ENCODE assay signal across 13 mouse cellular contexts in the genomic region with DNA sequence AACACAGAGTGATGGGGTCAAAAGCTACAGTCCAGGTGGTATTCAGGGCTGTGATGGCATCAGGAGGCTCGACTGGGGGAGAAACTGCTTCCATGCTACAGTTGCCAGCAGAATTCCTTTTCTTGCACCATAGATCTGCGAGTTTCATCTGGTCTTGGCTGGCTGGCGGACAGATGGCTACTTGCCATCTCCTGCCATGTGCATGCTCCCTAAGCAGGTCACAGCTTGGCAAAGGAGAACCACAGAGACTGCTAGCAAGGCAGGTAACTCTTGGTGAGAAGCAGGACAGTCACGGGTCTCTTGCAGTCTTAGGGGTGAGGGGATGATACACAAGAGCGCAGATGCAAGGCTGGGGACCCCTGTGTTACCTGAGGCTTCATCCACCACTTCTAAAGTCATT. TPM values are rescaled to one million over a fixed set of nuclear protein-coding genes. Genes with fewer than 3 reads are reported as not detected.
A peak's percentile ranks its signal among the peaks of the same experiment; 100 is the strongest.
DNase-seq lines count a peak whose midpoint lies in the region; ATAC-seq and TF ChIP-seq lines count a peak whose summit lies in the region.
"Had no signal": no experiment of that assay in that cellular context is flagged by ENCODE, and none has a peak within 500 bp of the region (broad histone marks: within the 10 kb centered on the region; RNA-seq: fewer than 3 reads in every experiment).

No protein-coding gene starts in this region.

- TF ChIP-seq CTCF in heart, postnatal 0 days (IDR thresholded peaks at IDR 0.05; ENCODE audit: low read depth): no peak
- TF ChIP-seq CTCF in thymus, adult 2 months (IDR thresholded peaks at IDR 0.05; ENCODE audit: borderline replicate concordance, control insufficient read depth, extremely low read depth, insufficient read depth, low read length, poor library complexity): no peak

- DNase-seq in heart, postnatal 0 days (ENCODE audit: low spot score): peak; percentile 5
- no peak for DNase-seq in heart, postnatal 25 days (ENCODE audit: low spot score)
- DNase-seq in 3T3-L1 (ENCODE audit: low read depth, low spot score): peak; percentile 9
- DNase-seq in adrenal gland, postnatal 10 days: peak; percentile 69
- peak; percentile 88 to 89 for DNase-seq in cerebellum, postnatal 10 days
- no peak for DNase-seq in layer of hippocampus, postnatal 25 days (ENCODE audit: extremely low spot score in 1 of 2, low spot score in 1 of 2)
- no peak for DNase-seq in thymus, adult 2 months
- DNase-seq in right cerebral cortex, postnatal 36 days (ENCODE audit: low spot score in 2 of 2): no peak
- DNase-seq: lung, postnatal 10 days; thymus, postnatal 14 days had no signal

- intact Hi-C loops in heart, postnatal 25 days (cut with DNase I): loop anchor here (5.0 kb wide), 1 partner anchor 77 kb away; the partner anchor contains the start of gene Zc3h14

- H3K4me2 ChIP-seq in heart, postnatal 0 days (ENCODE audit: low read depth, low read length): no peak overlapping the region
- H3K4me2 ChIP-seq: heart, embryonic 15.5 days had no signal

- H3K9me3 ChIP-seq in heart, postnatal 0 days (replicated peaks; ENCODE audit: control insufficient read depth, low read length): no peaks in the 10 kb centered on the region
- H3K9me3 ChIP-seq: heart, embryonic 15.5 days had no signal

- peaks cover 5% of the 10 kb centered on the region for H3K4me1 ChIP-seq in heart, postnatal 0 days (ENCODE audit: control insufficient read depth, insufficient read depth)
- no peaks in the 10 kb centered on the region for H3K4me1 ChIP-seq in thymus, adult 2 months (replicated peaks; ENCODE audit: control insufficient read depth, insufficient read depth, low read length)

- 65% methylated on average over 5 of the region's 5 CpGs for WGBS in heart, postnatal 0 days
- 85% methylated on average over 5 of the region's 5 CpGs for WGBS in thymus, adult 2 months

- TF ChIP-seq POLR2A in thymus, adult 2 months (IDR thresholded peaks at IDR 0.05; ENCODE audit: control insufficient read depth, extremely low read depth, insufficient read depth, low read length, poor library complexity): no peak

- no peaks in the 10 kb centered on the region for H3K27me3 ChIP-seq in heart, postnatal 0 days (ENCODE audit: control insufficient read depth, insufficient read depth, low read length)
- no peaks in the 10 kb centered on the region for H3K27me3 ChIP-seq in thymus, adult 2 months (ENCODE audit: control insufficient read depth, insufficient read depth, low read length)
- H3K27me3 ChIP-seq: heart, embryonic 15.5 days had no signal

- no peak for TF ChIP-seq EP300 in heart, postnatal 0 days (IDR thresholded peaks at IDR 0.05; ENCODE audit: low read depth)

- no peak overlapping the region for H3K27ac ChIP-seq in heart, postnatal 0 days (ENCODE audit: low read depth)
- no peak overlapping the region for H3K27ac ChIP-seq in thymus, adult 2 months (ENCODE audit: control insufficient read depth, insufficient read depth, low read length)

- no peak overlapping the region for H3K4me3 ChIP-seq in heart, postnatal 0 days (ENCODE audit: low read depth, low read length)
- no peak overlapping the region for H3K4me3 ChIP-seq in thymus, adult 2 months (ENCODE audit: control insufficient read depth, insufficient read depth, low read length)
- H3K4me3 ChIP-seq: erythroblast, embryonic 14.5 days; heart, embryonic 15.5 days had no signal

- no peak for ATAC-seq in heart, postnatal 0 days (ENCODE audit: insufficient read depth, low read depth)
- ATAC-seq: inflammation-experienced regulatory T-cells, adult 6 months had no signal

- H3K9ac ChIP-seq in heart, postnatal 0 days (replicated peaks; ENCODE audit: low read depth, low read length): no peak overlapping the region
- H3K9ac ChIP-seq: heart, embryonic 15.5 days had no signal

- H3K36me3 ChIP-seq in heart, postnatal 0 days (replicated peaks; ENCODE audit: control insufficient read depth, insufficient read depth, low read length): 0 out of 2 replicates have a peak, but pooled peaks cover 2% of the 10 kb centered on the region
- no peaks in the 10 kb centered on the region for H3K36me3 ChIP-seq in thymus, adult 2 months (ENCODE audit: control insufficient read depth, insufficient read depth, low read length)
- H3K36me3 ChIP-seq: heart, embryonic 15.5 days had no signal

RNA-seq across cellular contexts. Expression of gene Spata7, which starts 41.9 kb away (rescaled TPM):
- 3.3 and 7.2 TPM in 2 replicates for total RNA-seq in heart, postnatal 0 days (2014; rRNA removed; ENCODE audit: low replicate concordance)
- 8.7 and 9.7 TPM in 2 replicates for polyA plus RNA-seq in heart, postnatal 0 days (2015; fragmentation: Nextera tagmentation; extraction: Ambion mirVana)
- total RNA-seq in heart, postnatal 25 days (2021): 1 to 10 TPM; 5.3 to 6.9 TPM
- total RNA-seq in adrenal gland, postnatal 10 days (2021): 10 to 100 TPM in 1 of 2 experiments, 1 to 10 TPM in 1; 7.7 to 10.8 TPM
- 10 to 100 TPM; 24.6 to 30.2 TPM for total RNA-seq in layer of hippocampus, postnatal 25 days (2021)
- polyA plus RNA-seq in thymus, adult 2 months (2012; rRNA removed): 1.9 and 2.6 TPM in 2 replicates

Comparison
In these comparisons a context has a peak if more than half of its experiments do, and no peak if none do; other contexts are left out.
1. DNase-seq: peak in heart, postnatal 0 days (single experiment), 3T3-L1 (single experiment), adrenal gland, postnatal 10 days (single experiment) and cerebellum, postnatal 10 days (2 of 2); none in heart, postnatal 25 days (single experiment), layer of hippocampus, postnatal 25 days (0 of 2), thymus, adult 2 months (single experiment) and right cerebral cortex, postnatal 36 days (0 of 2).